Mouse (Mus musculus) layer of hippocampus, postnatal 10 days (tissue): Measurements from ENCODE around the gene Tmem156. TPM values are rescaled to one million over a fixed set of nuclear protein-coding genes. Genes with fewer than 3 reads are reported as not detected.
A peak's percentile ranks its signal among the peaks of the same experiment; 100 is the strongest.
"Not testable (repeated sequence)": the region's sequence is repeated elsewhere in the genome, so short reads cannot be mapped to it uniquely, and the experiment has no call there.

ENCODE experiments used
- DNase-seq, 2 experiments: peaks; one replicate each; pipeline ENCODE4 v3.0.0; 2021; ENCODE audit warnings: low spot score in 2 of 2
- long read RNA-seq: library from polyadenylated mRNA; stranded (forward); transcript quantifications from one replicate; pipeline ENCODE4 v2.0.0, GENCODE M21; 2023
- total RNA-seq, 2 experiments: library from RNA; stranded (reverse); gene quantifications; 2 replicates each; pipeline ENCODE4 v1.2.3; 2021

The Tmem156 gene
- under 1 TPM; 0.38 to 0.55 TPM for total RNA-seq
- long read RNA-seq = 0 reads

- no peak for DNase-seq
Observed at GRCm38 (mm10) chr5:65091921-65092320, at the start of gene Tmem156. Gene Tmem156 (minus strand): TSS chr5:65092132.

GRCm38 (mm10) chr5:65141242-65141641 lies 49.3 kb upstream of the Tmem156 start:
- DNase-seq = no peak

GRCm38 (mm10) chr5:65137073-65137472 lies 45.1 kb upstream of the Tmem156 start:
- DNase-seq = no peak

DNA sequence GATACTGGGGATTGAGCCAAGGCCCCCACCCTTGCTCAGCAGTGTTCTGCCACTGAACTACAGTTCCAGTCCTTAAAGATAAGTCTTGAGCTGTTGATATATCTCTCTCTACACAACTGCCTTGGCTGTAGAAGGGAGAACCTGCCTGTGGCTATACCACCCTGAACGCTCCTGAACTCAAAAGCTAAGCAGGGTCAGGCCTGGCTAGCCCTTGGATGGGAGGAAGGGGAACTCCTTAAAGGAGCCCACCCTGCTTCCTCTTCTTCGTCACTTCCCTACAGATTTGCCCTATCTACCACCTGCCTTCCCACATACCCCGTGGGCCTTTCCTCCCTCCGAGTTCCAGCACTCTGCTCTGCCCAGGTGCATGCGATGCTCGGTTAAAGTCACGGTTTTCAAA lies 44.2 kb upstream of the Tmem156 start:
- no peak for DNase-seq

DNA sequence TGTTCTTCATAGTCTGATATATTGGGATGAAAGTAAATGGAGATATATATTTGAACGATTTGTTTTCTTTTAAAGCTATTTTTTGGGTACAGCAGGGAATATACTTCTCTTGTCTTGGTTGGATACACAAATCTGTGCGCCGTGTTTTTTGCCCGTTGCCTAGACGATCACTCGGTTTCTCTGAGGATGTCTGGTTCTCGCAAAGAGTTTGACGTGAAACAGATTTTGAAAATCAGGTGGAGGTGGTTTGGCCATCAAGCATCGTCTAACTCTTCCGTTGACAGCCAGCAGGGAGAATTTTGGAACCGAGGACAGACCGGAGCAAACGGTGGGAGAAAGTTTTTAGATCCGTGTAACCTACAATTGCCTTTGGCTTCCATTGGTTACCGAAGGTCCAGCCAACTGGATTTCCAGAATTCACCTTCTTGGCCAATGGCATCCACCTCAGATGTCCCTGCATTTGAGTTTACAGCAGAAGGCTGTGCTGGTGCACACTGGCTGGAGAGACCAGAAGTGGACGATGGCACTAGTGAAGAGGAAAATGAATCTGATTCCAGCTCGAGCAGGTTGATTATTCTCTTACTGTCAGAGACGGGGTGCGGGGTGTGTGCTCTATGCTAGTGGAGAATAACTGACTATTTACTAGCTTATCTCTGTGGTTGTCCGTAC lies 39.4 kb upstream of the Tmem156 start:
- DNase-seq = peak; percentile 46 to 50

- DNase-seq = peak; percentile 61 to 68
Observed at GRCm38 (mm10) chr5:65130528-65131210, 38.7 kb upstream of the Tmem156 start.

DNA sequence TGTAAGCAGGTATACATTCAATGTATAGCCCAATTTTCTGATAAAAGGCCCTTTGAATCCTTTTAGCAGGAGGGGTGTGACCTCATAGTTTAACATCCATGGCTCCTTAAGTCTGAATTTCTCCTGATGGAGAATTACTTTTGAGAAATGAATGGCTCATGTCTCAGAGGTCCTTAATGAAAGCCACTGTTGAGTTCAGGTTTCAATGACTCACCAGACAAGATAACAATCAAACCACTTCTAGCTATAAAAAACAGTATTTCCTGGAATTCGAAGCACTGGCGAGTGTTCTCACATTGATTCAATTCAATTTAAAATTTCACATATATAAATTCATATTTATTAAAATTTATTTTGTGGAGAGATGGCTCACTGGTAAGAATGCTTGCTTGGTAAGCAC lies 36.5 kb upstream of the Tmem156 start:
- DNase-seq = no peak

GRCm38 (mm10) chr5:65126137-65126536 lies 34.2 kb upstream of the Tmem156 start:
- no peak for DNase-seq

GRCm38 (mm10) chr5:65122616-65123015 lies 30.7 kb upstream of the Tmem156 start:
- DNase-seq = no peak

DNA sequence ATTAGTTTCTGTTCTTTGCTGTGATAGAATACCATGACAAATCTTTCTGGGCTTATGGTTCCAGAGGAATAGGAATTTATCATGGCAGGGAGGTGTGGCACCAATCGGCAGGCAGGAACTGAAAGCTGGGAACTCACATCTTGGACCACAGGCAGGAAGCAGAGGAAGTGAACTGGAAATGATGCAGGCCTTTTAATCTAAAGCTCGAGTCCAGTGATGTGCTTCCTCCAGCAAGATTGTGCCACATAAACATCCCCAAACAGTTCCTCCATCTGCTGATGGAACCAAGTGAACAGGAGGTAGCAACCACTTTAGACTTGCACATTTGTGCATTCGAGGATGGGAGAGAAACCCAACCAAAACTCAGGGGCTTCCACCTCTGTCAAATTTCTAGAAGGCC lies 28.0 kb upstream of the Tmem156 start:
- DNase-seq = no peak

GRCm38 (mm10) chr5:65119495-65119894 lies 27.6 kb upstream of the Tmem156 start:
- no peak for DNase-seq

DNA sequence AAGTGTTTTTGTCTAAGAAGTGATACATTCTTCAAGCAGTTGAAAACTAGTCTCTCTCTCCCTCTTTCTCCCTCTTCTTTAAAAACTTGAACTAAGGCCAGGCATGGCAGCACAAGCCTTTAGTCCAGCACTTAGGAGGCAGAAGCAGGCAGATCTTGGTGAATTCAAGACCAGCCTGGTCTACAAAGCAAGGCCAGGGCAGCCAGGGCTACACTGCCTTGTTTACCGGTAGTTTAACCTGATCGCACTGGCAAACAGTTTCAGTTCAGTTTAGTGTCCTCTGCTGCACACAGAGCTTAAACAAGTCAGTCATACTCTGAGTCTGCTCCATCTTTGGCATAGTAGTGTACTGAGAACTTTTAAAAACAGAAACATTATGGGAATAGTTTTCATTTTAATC lies 24.9 kb upstream of the Tmem156 start:
- no peak for DNase-seq

DNA sequence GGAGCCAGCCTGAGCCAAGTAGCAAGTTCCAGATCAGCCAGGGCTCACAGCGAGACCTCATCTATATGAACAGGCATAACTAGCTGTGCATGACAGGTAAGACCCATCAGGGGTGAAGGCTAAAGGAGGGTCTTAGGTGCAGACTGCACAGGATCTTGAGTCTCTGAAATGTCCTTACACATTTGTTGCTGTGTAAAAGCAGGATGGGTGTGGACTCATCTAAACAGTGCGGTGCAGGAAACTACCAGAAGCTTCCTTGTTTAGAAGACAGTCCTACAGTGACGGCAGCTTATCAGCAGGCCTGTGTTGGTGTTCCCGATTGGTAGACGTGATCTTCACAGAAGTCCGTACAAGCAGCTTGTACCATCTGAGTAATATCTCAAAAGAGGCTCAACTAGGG lies 21.4 kb upstream of the Tmem156 start:
- DNase-seq = no peak

GRCm38 (mm10) chr5:65112225-65112624 lies 20.3 kb upstream of the Tmem156 start:
- DNase-seq = not testable (repeated sequence)

GRCm38 (mm10) chr5:65107773-65108432 lies 16.0 kb upstream of the Tmem156 start:
- DNase-seq = peak; percentile 21 to 40

DNA sequence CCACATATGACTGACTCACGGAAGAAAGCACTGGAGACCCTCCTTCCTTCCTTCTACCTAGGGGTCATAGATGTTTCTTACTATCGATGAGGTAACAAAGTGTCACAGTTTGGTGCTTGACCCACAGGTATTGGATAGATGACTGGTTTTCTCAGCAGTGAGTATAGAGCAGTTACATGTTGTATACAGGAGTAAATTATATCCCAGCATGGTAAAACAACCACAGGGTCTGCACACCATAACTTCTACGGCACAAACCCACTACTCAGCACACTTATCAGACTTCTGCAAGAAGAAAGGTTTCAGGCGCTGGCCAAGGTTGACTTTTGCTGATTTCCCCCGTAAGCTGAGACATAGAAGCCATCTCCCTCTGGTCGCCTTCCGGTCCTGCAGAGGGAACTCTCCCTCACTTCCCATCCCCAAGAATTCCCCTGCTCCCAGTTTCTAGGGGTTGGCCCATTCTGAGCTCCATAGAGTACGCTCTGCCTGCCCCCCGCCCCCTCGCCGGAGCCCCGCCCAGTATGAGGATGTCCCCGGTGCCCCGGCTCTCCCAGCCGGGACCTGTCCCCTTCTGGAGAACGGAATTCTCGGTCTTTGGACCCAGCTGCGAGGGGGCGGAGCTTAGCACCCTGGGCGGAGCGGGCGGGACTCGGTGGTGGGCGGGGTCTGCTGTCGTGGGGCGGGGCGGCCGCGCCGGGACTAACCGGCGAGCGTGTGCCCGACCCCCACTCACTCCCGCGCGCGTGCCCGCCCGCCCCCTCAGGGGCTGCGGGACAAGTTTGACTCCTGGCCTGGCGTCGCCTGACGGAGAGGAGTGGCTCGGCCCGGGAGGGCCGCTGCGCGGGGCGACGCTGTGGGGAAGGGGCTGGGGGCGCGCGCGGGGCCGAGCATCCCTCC lies 15.2 kb upstream of the Tmem156 start, which contains the start of gene Klhl5:
Klhl5 (plus strand) TSS at position 664 of the 897 bp plus-strand sequence.
- peak; percentile 91 to 93 for DNase-seq

DNA sequence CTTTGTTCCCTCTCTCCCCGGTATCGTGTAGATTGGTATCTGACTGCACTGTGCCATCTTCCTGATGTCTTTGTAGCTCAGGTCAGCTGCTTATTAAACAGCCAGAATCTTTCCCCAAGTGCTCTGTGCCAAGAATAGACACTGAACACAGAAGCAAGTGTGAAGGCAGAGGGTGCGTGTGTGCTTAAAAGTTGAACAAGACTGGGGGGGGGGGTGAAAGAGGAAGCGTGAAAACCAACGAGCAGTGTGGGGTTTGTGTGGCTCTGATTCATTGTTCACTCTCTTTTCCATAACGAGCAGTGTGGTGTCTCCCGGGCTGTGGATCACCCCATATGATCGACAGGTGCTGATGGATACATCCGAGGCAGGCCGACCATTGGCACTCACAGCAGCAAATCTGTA lies 10.7 kb upstream of the Tmem156 start:
- DNase-seq = no peak

DNA sequence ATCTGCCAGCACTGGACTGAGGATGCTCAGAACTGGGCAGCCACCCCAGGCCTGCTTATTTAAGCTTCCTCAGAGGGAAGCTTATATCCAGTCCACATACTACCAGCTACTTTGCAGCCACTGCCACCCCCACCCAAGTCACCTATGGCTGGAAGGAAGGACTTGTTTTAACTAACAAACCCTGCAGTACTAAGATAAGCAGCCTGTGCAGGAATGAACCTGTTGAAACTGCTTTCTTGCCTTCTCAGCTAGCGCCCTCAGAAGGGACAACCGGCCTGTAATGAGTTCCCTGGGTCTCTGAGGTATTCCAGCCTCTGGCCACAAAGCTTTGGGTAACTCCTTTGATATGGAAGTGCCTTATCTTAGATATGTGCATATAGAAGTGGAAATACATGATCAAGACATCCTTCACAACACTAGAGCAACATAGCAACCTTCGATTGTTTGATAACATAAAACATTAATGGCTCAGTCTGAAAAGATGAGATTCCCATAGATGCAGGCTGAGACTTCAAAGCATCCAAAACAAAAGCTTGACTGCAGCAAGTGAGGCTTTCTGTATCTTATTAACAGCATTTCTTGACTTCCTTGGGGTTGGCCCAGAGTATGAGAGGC lies 10.2 kb upstream of the Tmem156 start:
- no peak for DNase-seq

- DNase-seq = no peak
Observed at GRCm38 (mm10) chr5:65101621-65102020, 9.7 kb upstream of the Tmem156 start.

DNA sequence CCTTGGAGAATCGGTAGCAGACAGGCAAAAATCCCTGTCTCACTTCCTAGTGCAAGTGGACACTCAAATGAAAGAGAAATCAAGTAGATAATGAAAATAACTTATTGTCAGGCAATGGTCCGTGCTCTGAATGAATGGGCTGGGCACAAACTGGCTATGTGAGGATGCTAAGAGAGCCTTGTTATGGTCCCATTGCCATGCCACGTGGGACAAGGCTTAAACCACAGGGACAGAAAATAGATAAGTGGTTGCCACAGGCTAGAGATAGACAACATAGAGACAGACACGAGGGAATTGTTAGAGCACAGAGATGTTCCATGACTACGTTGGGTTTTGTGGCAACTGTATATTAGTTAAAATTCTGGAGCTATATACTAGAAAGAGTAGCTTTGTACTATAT lies 9.3 kb upstream of the Tmem156 start:
- no peak for DNase-seq

DNA sequence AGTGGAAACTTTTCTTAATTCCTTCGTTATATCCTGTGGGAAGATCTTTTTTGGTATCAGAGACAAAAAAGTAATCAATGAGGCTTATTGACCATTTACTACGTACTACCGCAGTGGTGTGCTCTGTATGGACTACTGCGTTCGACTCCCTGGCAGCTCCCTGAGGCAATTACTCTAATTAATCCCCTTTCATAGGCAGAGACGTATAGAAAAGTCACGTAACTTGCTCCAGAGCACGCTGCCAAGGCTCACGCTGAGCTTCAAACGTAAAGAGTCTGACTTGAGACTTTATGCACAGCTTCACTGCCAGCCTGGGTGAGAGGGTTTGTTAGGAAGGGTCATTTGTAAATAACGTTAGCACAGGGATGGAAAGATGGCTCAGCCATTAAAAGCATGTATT lies 8.1 kb upstream of the Tmem156 start:
- DNase-seq = no peak
